Mouse (Mus musculus): ENCODE results near the gene Mrps27.

DNA sequence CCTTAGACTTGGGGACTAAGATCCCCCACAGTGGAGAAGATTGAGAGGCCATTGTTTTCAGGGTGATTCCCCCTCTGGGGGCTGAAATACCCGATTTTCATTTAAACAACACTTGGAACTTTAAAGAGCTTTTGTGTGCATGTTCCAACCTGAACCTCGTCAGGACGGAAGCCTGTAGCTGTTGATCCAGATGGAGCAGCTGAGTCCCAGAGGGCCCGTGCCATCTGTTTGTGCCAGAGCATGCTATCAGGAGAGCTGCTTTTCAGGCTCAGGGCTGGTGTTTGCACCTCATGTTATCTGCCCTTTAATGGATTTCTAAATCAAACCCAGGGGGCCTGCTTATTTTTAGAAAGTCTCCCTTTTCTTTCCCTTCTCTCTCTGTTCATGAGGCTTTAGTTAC is 19.3 kb downstream of the Mrps27 start:
- TF ChIP-seq CTCF (IDR thresholded peaks at IDR 0.05; ENCODE audit: low read depth, low read length) (no peak), POLR2A (IDR thresholded peaks at IDR 0.05; ENCODE audit: borderline replicate concordance, low read depth, low read length) (no peak)
